Mouse (Mus musculus): ENCODE results near the gene 4933415A04Rik.

The 4933415A04Rik gene

GRCm38 (mm10) chr11:43586324-43587090 is at the start of gene 4933415A04Rik:
4933415A04Rik (plus strand) TSS chr11:43587040.
- DNase-seq (ENCODE audit: low spot score in 2 of 2) = peak; percentile 40 to 80

DNA sequence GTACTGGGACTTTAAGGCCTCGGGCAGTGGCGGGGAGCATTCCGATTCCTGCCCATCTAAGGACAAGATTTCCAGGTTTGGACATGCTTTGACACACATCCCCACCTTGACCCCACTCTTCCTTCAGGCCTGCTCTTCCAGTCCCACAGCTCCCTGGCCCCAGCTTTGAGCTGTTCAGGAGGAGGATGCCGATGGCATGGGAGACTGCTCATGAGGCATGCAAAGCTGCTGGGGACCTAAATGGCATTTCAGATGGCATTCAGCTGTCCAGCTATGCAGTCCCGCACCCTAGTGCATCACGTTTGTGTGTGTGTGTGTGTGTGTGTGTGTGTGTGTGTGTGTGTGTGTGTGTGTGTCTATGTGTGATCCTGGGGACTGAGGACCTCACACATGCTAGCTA is 49.8 kb upstream of the 4933415A04Rik start:
- DNase-seq (ENCODE audit: low spot score in 2 of 2) = no peak

DNA sequence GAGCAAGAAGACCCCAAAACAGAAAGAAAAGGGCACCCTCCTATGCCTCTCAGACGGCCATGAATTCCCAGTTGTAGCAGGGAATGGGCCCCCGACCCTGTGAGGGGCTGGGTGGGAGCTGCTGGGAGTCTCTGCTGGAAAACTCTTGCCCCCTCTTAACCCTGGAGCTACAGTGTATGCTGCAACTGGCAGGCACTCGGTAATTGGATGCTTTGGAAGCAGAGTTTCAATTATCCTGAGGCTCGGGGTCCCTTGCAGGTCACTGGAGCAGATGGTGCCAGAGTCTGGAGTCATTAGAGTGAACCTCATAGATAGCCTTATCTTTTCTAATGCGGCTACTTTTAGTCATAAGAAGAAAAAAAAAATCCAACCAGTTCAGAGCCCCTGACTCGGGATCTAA is 47.0 kb upstream of the 4933415A04Rik start:
- no peak for DNase-seq (ENCODE audit: low spot score in 2 of 2)

DNA sequence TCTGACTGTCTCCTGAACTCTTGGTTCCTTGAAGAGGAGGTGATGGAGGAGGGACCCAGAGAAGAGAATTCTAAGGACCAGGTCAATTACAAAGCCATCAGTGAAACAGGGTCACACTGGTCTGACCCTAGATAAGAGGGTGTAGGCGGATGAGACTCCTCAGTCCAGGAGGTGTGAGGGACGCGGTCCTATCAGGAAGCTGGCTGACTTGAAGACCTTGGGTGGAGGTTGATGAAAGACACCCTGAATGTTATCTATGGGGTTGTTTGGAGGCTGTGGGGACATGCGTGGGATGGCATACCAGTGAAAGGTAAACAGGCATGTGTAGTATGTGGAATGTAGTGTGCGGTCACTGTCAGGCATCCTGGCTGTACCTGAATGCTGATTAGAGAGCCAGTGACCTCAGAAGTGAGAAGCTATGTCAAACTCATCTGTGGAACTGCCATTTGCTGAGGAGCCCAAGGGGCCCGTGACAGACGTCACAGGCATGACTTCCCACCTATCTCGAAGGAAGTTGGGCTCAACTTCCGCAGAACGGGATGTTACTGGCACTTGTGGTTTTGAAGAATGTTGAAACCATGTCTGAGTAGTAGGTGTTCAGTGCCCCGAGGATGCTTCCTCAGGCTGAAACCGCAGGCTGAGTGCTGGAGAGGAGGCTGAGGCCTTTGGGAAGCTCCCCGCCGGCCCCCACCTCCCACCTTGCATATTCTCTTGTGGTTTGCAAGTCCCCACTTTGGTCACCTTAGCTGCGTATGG is 43.0 kb upstream of the 4933415A04Rik start:
- no peak for DNase-seq (ENCODE audit: low spot score in 2 of 2)

GRCm38 (mm10) chr11:43544819-43545218 is 42.0 kb upstream of the 4933415A04Rik start:
- no peak for DNase-seq (ENCODE audit: low spot score in 2 of 2)

- DNase-seq (ENCODE audit: low spot score in 2 of 2) = no peak
These were observed 40.9 kb upstream of the 4933415A04Rik start for GRCm38 (mm10) chr11:43545873-43546475.

GRCm38 (mm10) chr11:43546678-43547077 is 40.2 kb upstream of the 4933415A04Rik start:
- no peak for DNase-seq (ENCODE audit: low spot score in 2 of 2)

- no peak for DNase-seq (ENCODE audit: low spot score in 2 of 2)
These were observed 38.7 kb upstream of the 4933415A04Rik start for GRCm38 (mm10) chr11:43548148-43548547.

- DNase-seq (ENCODE audit: low spot score in 2 of 2) = no peak
These were observed 38.0 kb upstream of the 4933415A04Rik start for GRCm38 (mm10) chr11:43548657-43549435.

GRCm38 (mm10) chr11:43549701-43550100 is 37.1 kb upstream of the 4933415A04Rik start:
- DNase-seq (ENCODE audit: low spot score in 2 of 2) = no peak

- no peak for DNase-seq (ENCODE audit: low spot score in 2 of 2)
These were observed 35.1 kb upstream of the 4933415A04Rik start for GRCm38 (mm10) chr11:43551756-43552155.

DNA sequence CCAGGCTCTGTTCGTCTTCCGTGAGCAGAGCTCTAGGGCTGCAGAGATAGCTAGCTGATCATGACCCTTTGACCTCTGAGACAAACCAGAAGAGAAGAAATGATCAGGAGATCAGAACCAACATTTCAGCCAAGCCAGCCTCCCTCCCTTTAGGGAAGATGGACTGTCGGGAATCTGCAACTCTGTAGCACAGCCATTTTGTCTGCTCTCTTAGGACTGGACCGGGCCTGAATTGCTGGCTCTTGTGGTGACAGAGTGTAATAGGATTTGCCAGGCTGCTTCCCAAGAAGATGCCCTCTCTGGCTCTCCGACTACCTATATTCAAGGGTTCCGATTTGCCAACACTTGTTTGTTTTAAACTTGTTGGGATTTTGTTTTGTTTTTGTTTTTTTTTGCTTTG is 34.2 kb upstream of the 4933415A04Rik start:
- no peak for DNase-seq (ENCODE audit: low spot score in 2 of 2)

DNA sequence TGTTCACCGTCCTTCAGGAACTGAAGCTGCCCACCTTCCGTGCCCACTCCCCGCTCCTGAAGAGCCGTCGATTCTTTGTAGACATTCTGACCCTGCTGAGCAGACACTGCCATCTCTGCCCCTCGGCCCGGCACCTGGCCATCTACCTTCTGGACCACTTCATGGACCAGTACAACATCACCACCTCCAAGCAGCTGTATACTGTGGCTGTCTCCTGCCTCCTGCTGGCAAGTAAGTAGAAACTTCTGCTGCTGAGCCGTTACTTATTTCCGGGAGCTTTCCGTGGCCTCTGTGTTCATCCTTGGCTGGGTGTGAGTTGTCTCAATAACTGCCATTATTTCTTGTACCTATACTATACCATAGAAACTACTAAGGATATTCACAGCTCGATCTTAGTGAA is 30.3 kb upstream of the 4933415A04Rik start:
- no peak for DNase-seq (ENCODE audit: low spot score in 2 of 2)

DNA sequence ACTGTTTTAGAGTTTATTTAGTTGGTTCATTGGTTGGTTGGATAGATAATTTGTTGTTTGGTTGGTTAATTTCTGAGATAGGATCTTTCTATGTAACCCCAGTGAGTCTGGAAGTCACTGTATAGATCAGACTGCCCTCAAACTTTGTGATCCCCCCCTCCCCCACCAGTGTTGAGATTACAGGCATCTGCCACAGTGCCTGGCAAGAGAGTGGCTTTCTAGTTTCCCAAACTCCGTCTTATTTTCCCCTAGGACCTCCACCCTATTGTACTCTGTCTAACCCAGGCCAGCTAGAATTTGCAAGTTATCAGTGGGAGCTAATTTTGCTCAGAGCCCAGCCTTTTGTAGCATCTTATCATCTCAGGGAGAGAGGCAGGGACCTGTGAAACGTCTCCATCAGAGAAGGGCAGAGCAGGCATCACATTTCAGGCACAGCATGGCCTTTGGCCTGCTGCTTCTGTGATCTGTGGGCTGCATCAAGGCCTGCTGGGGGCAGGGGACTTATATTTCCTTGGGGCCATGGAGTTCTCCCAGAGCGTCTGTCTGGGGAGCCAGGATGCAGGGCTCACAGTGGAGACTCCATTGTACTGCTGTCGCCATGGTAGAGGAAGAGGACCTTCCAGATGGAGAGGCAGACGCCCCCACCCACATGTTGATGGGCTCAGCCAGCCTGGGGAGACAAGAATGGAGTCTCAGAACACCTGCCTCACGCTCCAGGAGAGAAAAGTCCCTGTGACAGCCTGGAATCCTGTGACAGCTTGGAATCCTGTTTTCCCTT is 27.1 kb upstream of the 4933415A04Rik start:
- DNase-seq (ENCODE audit: low spot score in 2 of 2) = no peak

DNA sequence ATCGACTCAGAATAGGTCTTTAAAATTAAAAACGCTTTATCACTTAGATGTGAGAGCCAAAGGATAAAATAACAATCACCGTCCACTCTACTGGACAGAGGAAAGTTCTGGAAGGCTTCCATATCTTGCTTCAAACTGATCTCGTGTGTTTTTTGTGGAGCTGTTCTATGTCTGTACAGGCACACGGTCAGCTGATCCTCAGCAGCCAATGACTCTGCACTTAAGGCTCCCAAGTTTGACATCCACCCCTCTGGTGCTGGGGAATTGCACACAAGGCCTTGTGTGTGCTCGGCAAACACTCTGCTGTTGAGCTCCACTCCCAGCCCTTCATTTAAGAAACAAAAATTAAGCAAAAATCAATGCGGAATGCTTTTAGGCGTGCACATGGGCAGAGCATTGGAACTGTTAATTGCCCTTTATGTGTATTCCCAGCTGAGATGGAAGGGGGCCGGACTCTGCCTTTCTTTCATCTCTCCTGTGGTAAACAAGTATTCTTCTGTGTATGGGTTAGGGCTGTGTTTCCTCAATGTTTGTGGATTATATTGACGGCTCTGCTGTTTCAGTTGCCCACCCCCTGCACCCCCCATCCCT is 23.1 kb upstream of the 4933415A04Rik start:
- DNase-seq (ENCODE audit: low spot score in 2 of 2) = no peak

DNA sequence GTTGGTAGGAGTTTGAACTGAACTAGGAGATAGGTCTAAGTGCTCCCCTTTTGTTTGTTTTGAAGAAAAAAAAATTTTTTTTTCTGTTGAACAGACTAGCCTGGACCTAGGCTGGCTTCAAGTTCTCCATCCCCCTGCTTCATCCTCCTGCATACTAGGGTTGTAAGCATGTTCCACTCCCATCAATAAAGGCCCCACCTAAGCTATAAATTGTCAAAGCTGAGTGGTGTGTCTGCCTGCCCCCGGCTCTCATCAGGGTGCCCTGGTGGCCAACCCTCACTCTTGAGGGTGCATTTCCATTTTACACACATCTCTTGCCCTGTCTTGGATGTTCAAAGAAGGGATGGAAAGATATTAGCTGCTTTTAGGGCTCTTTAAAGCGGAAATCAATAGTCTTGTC is 21.4 kb upstream of the 4933415A04Rik start:
- DNase-seq (ENCODE audit: low spot score in 2 of 2) = no peak

GRCm38 (mm10) chr11:43565852-43566251 is 21.0 kb upstream of the 4933415A04Rik start:
- DNase-seq (ENCODE audit: low spot score in 2 of 2) = no peak

DNA sequence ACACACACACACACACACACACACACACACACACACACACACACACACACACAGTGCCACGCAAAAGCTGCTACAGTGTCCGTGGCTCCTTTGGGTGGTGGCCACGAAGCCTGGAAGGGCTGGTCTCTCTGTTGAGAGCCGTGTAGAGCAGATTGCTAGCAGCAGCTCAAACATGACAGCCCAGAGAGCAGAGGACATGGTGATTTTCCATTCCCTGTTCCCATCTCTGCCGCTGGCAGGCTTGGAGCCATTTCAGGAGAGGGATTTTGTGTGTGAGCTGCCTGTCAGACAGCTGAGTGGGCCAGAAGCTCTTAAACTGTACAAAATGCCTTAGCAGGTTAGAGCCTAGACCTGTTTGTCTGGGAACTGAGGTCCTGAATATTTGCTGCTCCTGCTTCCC is 20.1 kb upstream of the 4933415A04Rik start:
- no peak for DNase-seq (ENCODE audit: low spot score in 2 of 2)

DNA sequence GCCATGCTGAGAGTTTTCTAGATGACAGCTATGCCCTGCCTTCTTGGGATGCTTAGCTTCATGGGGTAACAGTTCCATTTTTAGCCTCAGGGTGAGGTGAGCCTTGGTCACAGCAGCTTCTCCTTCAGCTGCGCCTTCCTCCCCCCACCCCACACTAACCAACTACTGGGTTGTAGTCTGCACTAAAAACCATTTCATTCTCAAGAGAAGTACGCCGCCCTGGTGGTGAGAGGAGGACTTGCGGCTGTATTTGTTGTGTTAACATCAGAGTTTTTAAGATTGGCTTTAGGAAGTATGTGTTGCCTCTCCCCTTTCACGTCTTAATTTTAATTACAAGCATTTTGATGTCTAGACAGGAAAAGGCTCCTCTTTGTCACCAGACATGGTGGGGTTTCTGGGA is 18.6 kb upstream of the 4933415A04Rik start:
- DNase-seq (ENCODE audit: low spot score in 2 of 2) = peak; percentile 33 to 56

DNA sequence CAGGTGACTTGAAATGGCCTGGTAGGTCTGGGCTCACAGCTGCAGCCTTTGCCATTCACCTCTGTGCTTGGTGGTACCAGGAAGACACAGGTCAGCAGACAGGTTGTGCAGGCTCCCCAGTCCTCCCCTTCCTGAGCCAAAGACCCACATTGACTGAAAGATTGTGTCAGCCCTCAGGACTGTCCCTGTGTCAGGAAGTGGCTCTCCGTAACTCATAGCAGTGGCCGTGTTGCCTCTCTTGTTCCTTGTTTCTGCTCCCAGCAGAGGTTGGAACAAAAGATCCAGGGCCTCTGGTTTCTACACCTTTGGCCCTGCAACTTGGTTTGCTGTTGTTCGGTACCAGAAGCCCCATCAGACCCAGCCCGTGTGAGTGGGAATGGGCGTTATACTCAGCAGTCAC is 17.7 kb upstream of the 4933415A04Rik start:
- DNase-seq (ENCODE audit: low spot score in 2 of 2) = no peak

DNA sequence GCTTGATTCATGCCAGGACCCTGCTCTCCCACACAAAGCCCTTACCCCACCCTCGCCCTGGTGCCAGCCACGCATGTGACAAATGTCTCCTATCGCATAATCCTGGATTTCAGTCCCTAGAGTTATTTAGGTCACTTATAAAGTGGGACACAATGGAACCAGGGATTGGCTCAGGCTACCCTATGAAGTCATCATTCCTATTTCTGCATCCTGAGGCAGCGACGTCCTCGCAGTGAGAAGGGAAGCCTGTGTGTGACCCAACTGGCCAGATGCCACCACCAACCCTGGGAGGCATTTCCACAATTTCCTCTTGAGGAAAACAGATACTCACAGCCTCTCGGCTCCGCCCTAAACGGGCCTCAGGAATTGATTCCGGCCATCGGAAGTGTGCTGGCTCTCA is 17.2 kb upstream of the 4933415A04Rik start:
- DNase-seq (ENCODE audit: low spot score in 2 of 2) = no peak
